Mouse (Mus musculus) midbrain, embryonic 13.5 days (tissue): ENCODE data around the gene Slc5a6. TPM values are rescaled to one million over a fixed set of nuclear protein-coding genes. Genes with fewer than 3 reads are reported as not detected.
"Not testable (repeated sequence)": the region's sequence is repeated elsewhere in the genome, so short reads cannot be mapped to it uniquely, and the experiment has no call there.

ENCODE experiments used
- ATAC-seq: fragments of 200-750 bp; cut with Nextera tagmentation; 2 replicates; pipeline ENCODE4 v1.8.0; 2017; ENCODE audit warnings: mild to moderate bottlenecking, moderate TSS enrichment, moderate library complexity
- H3K27ac ChIP-seq: fragments of 300-500 bp; sonication (generic); 2 replicates; pipeline ENCODE4 v1.5.1; 2015; ENCODE audit warnings: inconsistent platforms, mild to moderate bottlenecking, moderate library complexity
- H3K27me3 ChIP-seq: fragments of 300-500 bp; sonication (generic); 2 replicates; pipeline ENCODE4 v1.6.1; 2015; ENCODE audit warnings: mild to moderate bottlenecking, inconsistent platforms
- H3K36me3 ChIP-seq: fragments of 300-500 bp; sonication (generic); 2 replicates; pipeline ENCODE4 v1.6.1; 2015; ENCODE audit warnings: mild to moderate bottlenecking, inconsistent platforms
- H3K4me1 ChIP-seq: fragments of 300-500 bp; sonication (generic); replicated peaks from 2 replicates; pipeline ENCODE4 v1.6.1; 2015; ENCODE audit warnings: inconsistent platforms
- H3K4me2 ChIP-seq: fragments of 300-500 bp; sonication (generic); replicated peaks from 2 replicates; pipeline ENCODE4 v1.6.1; 2015; ENCODE audit warnings: moderate library complexity, mild to moderate bottlenecking, inconsistent platforms
- H3K4me3 ChIP-seq: fragments of 300-500 bp; sonication (generic); replicated peaks from 2 replicates; pipeline ENCODE4 v1.5.1; 2015; ENCODE audit warnings: mild to moderate bottlenecking, inconsistent platforms
- H3K9ac ChIP-seq: fragments of 300-500 bp; sonication (generic); replicated peaks from 2 replicates; pipeline ENCODE4 v1.6.1; 2015; ENCODE audit warnings: mild to moderate bottlenecking, inconsistent platforms
- H3K9me3 ChIP-seq: fragments of 300-500 bp; sonication (generic); 2 replicates; pipeline ENCODE4 v1.6.1; 2016; ENCODE audit warnings: mild to moderate bottlenecking, inconsistent platforms
- WGBS: fragments of 180-500 bp; shearing (Covaris S2); methylation state at CpG from one replicate; pipeline ENCODE4 v1.1.7; 2015; 5-methylcytosine and 5-hydroxymethylcytosine counted together
- polyA plus RNA-seq: library from polyadenylated mRNA; unstranded; fragments of >200 nt; fragmentation: Nextera tagmentation; extraction: Ambion mirVana; gene quantifications from 2 replicates; pipeline ENCODE4 v1.2.1, GENCODE M21; 2015

Slc5a6 gene
- polyA plus RNA-seq, 1 experiment from 2014 or later: 17.3 TPM

GRCm38 (mm10) chr5:31024641-31025040, 24.1 kb downstream of the Slc5a6 start:
- no peaks in the 10 kb centered on the region for H3K9me3 ChIP-seq
- peaks cover 7% of the 10 kb centered on the region for H3K4me1 ChIP-seq
- H3K27me3 ChIP-seq: no peaks in the 10 kb centered on the region
- no peak overlapping the region for H3K9ac ChIP-seq
- no peak overlapping the region for H3K27ac ChIP-seq
- no peak for ATAC-seq
- no peak overlapping the region for H3K4me2 ChIP-seq
- H3K4me3 ChIP-seq: no peak overlapping the region
- no peaks in the 10 kb centered on the region for H3K36me3 ChIP-seq

- H3K36me3 ChIP-seq: no peaks in the 10 kb centered on the region
- H3K27me3 ChIP-seq: no peaks in the 10 kb centered on the region
- no peaks in the 10 kb centered on the region for H3K9me3 ChIP-seq
- no peak overlapping the region for H3K4me2 ChIP-seq
- WGBS: 0% methylated on average over 3 of the region's 4 CpGs
- no peak overlapping the region for H3K9ac ChIP-seq
- peaks cover 7% of the 10 kb centered on the region for H3K4me1 ChIP-seq
- no peak overlapping the region for H3K4me3 ChIP-seq
- ATAC-seq: no peak
- H3K27ac ChIP-seq: no peak overlapping the region
Measured at GRCm38 (mm10) chr5:31023254-31023653, 25.5 kb downstream of the Slc5a6 start.

- Histone ChIP-seq H3K27ac (no peak overlapping the region), H3K9me3 (no peaks in the 10 kb centered on the region), H3K9ac (no peak overlapping the region), H3K4me1 (peaks cover 7% of the 10 kb centered on the region), H3K4me3 (no peak overlapping the region), H3K4me2 (no peak overlapping the region), H3K27me3 (no peaks in the 10 kb centered on the region), H3K36me3 (no peaks in the 10 kb centered on the region)
- ATAC-seq: no peak
- WGBS: 23% methylated on average over 1 of the region's 1 CpGs
Measured at GRCm38 (mm10) chr5:31022690-31023089, 26.0 kb downstream of the Slc5a6 start.

- WGBS: 77% methylated on average over 5 of the region's 5 CpGs
- not testable (repeated sequence) for H3K4me3 ChIP-seq, H3K27ac ChIP-seq, H3K4me1 ChIP-seq, H3K9ac ChIP-seq, H3K27me3 ChIP-seq, H3K9me3 ChIP-seq, H3K4me2 ChIP-seq, ATAC-seq, H3K36me3 ChIP-seq
Measured at GRCm38 (mm10) chr5:31021790-31022189, 26.9 kb downstream of the Slc5a6 start.

GRCm38 (mm10) chr5:31015913-31016312, 32.8 kb downstream of the Slc5a6 start:
- Histone ChIP-seq H3K27ac (no peak overlapping the region), H3K4me3 (no peak overlapping the region), H3K9ac (no peak overlapping the region), H3K27me3 (no peaks in the 10 kb centered on the region), H3K9me3 (no peaks in the 10 kb centered on the region), H3K4me2 (no peak overlapping the region), H3K36me3 (no peaks in the 10 kb centered on the region), H3K4me1 (no peaks in the 10 kb centered on the region)
- 73% methylated on average over 2 of the region's 2 CpGs for WGBS
- ATAC-seq: no peak

- no peaks in the 10 kb centered on the region for H3K4me1 ChIP-seq
- H3K27me3 ChIP-seq: no peaks in the 10 kb centered on the region
- no peak overlapping the region for H3K27ac ChIP-seq
- H3K4me3 ChIP-seq: no peak overlapping the region
- H3K9me3 ChIP-seq: no peaks in the 10 kb centered on the region
- H3K36me3 ChIP-seq: no peaks in the 10 kb centered on the region
- WGBS: 73% methylated on average over 3 of the region's 3 CpGs
- H3K4me2 ChIP-seq: no peak overlapping the region
- no peak overlapping the region for H3K9ac ChIP-seq
- ATAC-seq: no peak
Measured at GRCm38 (mm10) chr5:31012737-31013136, 36.0 kb downstream of the Slc5a6 start.

GRCm38 (mm10) chr5:31004184-31004583, 44.5 kb downstream of the Slc5a6 start:
- no peaks in the 10 kb centered on the region for H3K27me3 ChIP-seq
- no peaks in the 10 kb centered on the region for H3K36me3 ChIP-seq
- no peak overlapping the region for H3K4me3 ChIP-seq
- no peaks in the 10 kb centered on the region; the same call in 1 of the 2 replicates for H3K4me1 ChIP-seq
- ATAC-seq: peak; percentile 58
- no peak overlapping the region for H3K9ac ChIP-seq
- H3K4me2 ChIP-seq: no peak overlapping the region
- WGBS: 5% methylated on average over 5 of the region's 5 CpGs
- no peaks in the 10 kb centered on the region for H3K9me3 ChIP-seq
- no peak overlapping the region for H3K27ac ChIP-seq

- WGBS: 80% methylated on average over 4 of the region's 4 CpGs
- Histone ChIP-seq H3K9ac (no peak overlapping the region), H3K9me3 (no peaks in the 10 kb centered on the region), H3K4me2 (no peak overlapping the region), H3K4me1 (no peaks in the 10 kb centered on the region; the same call in 1 of the 2 replicates), H3K27ac (no peak overlapping the region), H3K36me3 (no peaks in the 10 kb centered on the region), H3K27me3 (no peaks in the 10 kb centered on the region), H3K4me3 (no peak overlapping the region)
- no peak for ATAC-seq
Measured at GRCm38 (mm10) chr5:31001560-31001959, 47.2 kb downstream of the Slc5a6 start.

GRCm38 (mm10) chr5:31000993-31001392, 47.7 kb downstream of the Slc5a6 start:
- no peak overlapping the region for H3K9ac ChIP-seq
- H3K27me3 ChIP-seq: no peaks in the 10 kb centered on the region
- no peak overlapping the region for H3K4me2 ChIP-seq
- WGBS: 82% methylated on average over 2 of the region's 2 CpGs
- H3K27ac ChIP-seq: no peak overlapping the region
- no peak for ATAC-seq
- no peaks in the 10 kb centered on the region for H3K36me3 ChIP-seq
- H3K4me1 ChIP-seq: no peaks in the 10 kb centered on the region; the same call in 1 of the 2 replicates
- no peaks in the 10 kb centered on the region for H3K9me3 ChIP-seq
- no peak overlapping the region for H3K4me3 ChIP-seq

GRCm38 (mm10) chr5:31000122-31000521, 48.6 kb downstream of the Slc5a6 start:
- Histone ChIP-seq H3K4me3 (no peak overlapping the region), H3K4me2 (no peak overlapping the region), H3K4me1 (no peaks in the 10 kb centered on the region; the same call in 1 of the 2 replicates), H3K9me3 (no peaks in the 10 kb centered on the region), H3K27me3 (no peaks in the 10 kb centered on the region), H3K9ac (no peak overlapping the region), H3K27ac (no peak overlapping the region), H3K36me3 (no peaks in the 10 kb centered on the region)
- no peak for ATAC-seq
- WGBS: 80% methylated on average over 7 of the region's 7 CpGs

GRCm38 (mm10) chr5:30999324-30999723, 49.4 kb downstream of the Slc5a6 start:
- no peak for ATAC-seq
- no peaks in the 10 kb centered on the region; the same call in 1 of the 2 replicates for H3K4me1 ChIP-seq
- no peak overlapping the region for H3K4me3 ChIP-seq
- 59% methylated on average over 5 of the region's 5 CpGs for WGBS
- no peak overlapping the region for H3K9ac ChIP-seq
- no peaks in the 10 kb centered on the region for H3K27me3 ChIP-seq
- H3K36me3 ChIP-seq: no peaks in the 10 kb centered on the region
- H3K9me3 ChIP-seq: no peaks in the 10 kb centered on the region
- H3K27ac ChIP-seq: no peak overlapping the region
- H3K4me2 ChIP-seq: no peak overlapping the region

GRCm38 (mm10) chr5:30998306-30998705, 50.4 kb downstream of the Slc5a6 start:
- ATAC-seq: no peak
- Histone ChIP-seq H3K4me2 (no peak overlapping the region), H3K27me3 (no peaks in the 10 kb centered on the region), H3K9ac (no peak overlapping the region), H3K9me3 (no peaks in the 10 kb centered on the region), H3K27ac (no peak overlapping the region), H3K4me1 (no peaks in the 10 kb centered on the region), H3K4me3 (no peak overlapping the region), H3K36me3 (no peaks in the 10 kb centered on the region)
- 20% methylated on average over 5 of the region's 5 CpGs for WGBS

- no peak for ATAC-seq
- H3K4me1 ChIP-seq: no peaks in the 10 kb centered on the region
- no peaks in the 10 kb centered on the region for H3K27me3 ChIP-seq
- no peak overlapping the region for H3K9ac ChIP-seq
- H3K27ac ChIP-seq: no peak overlapping the region
- H3K36me3 ChIP-seq: no peaks in the 10 kb centered on the region
- H3K4me3 ChIP-seq: no peak overlapping the region
- 79% methylated on average over 11 of the region's 11 CpGs for WGBS
- no peak overlapping the region for H3K4me2 ChIP-seq
- H3K9me3 ChIP-seq: no peaks in the 10 kb centered on the region
Measured at GRCm38 (mm10) chr5:30994910-30995635, 53.7 kb downstream of the Slc5a6 start.
